Mouse (Mus musculus) T-helper 17 cell (primary cell): ENCODE results near the gene Mybpc3.
"Not testable (repeated sequence)": the region's sequence is repeated elsewhere in the genome, so short reads cannot be mapped to it uniquely, and the experiment has no call there.

Experiments
- in situ Hi-C, 2 experiments: fragments of 300-600 bp; cut with MboI, MseI; formaldehyde crosslinking; loops; 1 replicate in 1 of 2; 2 replicates in 1 of 2; pipeline ENCODE4 v1.15.1; 2025; ENCODE audit warnings: high pct_unique_total_duplicates in 2 of 2

Mybpc3 gene

GRCm38 (mm10) chr2:91087453-91087852 is 30.5 kb upstream of the Mybpc3 start:
- in situ Hi-C loops: no loop called here

GRCm38 (mm10) chr2:91088987-91089386 is 29.0 kb upstream of the Mybpc3 start:
- in situ Hi-C loops: no loop called here

- in situ Hi-C loops: no loop called here
These were observed 27.7 kb upstream of the Mybpc3 start for GRCm38 (mm10) chr2:91090208-91090607.

GRCm38 (mm10) chr2:91090827-91091226 is 27.1 kb upstream of the Mybpc3 start:
- in situ Hi-C loops: no loop called here

- in situ Hi-C loops: loop anchor here in 1 of 2 experiments (5.0 kb wide), 1 partner anchor 59 kb away; the partner anchor contains the start of gene Rapsn
These were observed 21.4 kb upstream of the Mybpc3 start for GRCm38 (mm10) chr2:91096524-91096923.

GRCm38 (mm10) chr2:91097015-91097414 is 20.9 kb upstream of the Mybpc3 start:
- in situ Hi-C loops: loop anchor here in 1 of 2 experiments (5.0 kb wide), 1 partner anchor 60 kb away; the partner anchor contains the start of gene Rapsn

- in situ Hi-C loops: loop anchor here in 1 of 2 experiments (5.0 kb wide), 1 partner anchor 61 kb away; the partner anchor contains the start of gene Rapsn
These were observed 19.8 kb upstream of the Mybpc3 start for GRCm38 (mm10) chr2:91098156-91098555.

- in situ Hi-C loops: loop anchor here in 1 of 2 experiments (10.0 kb wide), 1 partner anchor 66 kb away; the partner anchor contains the start of gene Rapsn
These were observed 16.7 kb upstream of the Mybpc3 start for GRCm38 (mm10) chr2:91101124-91101740.

GRCm38 (mm10) chr2:91108156-91108555 is 9.8 kb upstream of the Mybpc3 start:
- in situ Hi-C loops: loop anchor here in 1 of 2 experiments (10.0 kb wide), 1 partner anchor 73 kb away; the partner anchor contains the start of gene Rapsn

- in situ Hi-C loops: loop anchor here in 1 of 2 experiments (10.0 kb wide), 1 partner anchor 74 kb away; the partner anchor contains the start of gene Rapsn
These were observed 8.7 kb upstream of the Mybpc3 start for GRCm38 (mm10) chr2:91109241-91109640.

GRCm38 (mm10) chr2:91109807-91110385 is 8.0 kb upstream of the Mybpc3 start:
- in situ Hi-C loops: loop anchor here in 1 of 2 experiments (10.0 kb wide), 1 partner anchor 75 kb away; the partner anchor contains the start of gene Rapsn

GRCm38 (mm10) chr2:91110429-91110828 is 7.5 kb upstream of the Mybpc3 start:
- in situ Hi-C loops: no loop called here

- in situ Hi-C loops: not testable (repeated sequence)
These were observed 6.1 kb upstream of the Mybpc3 start for GRCm38 (mm10) chr2:91111832-91112231.

- in situ Hi-C loops: no loop called here
These were observed 5.5 kb upstream of the Mybpc3 start for GRCm38 (mm10) chr2:91112491-91112890.

GRCm38 (mm10) chr2:91113334-91113733 is 4.6 kb upstream of the Mybpc3 start:
- in situ Hi-C loops: no loop called here

GRCm38 (mm10) chr2:91113852-91114251 is 4.1 kb upstream of the Mybpc3 start:
- in situ Hi-C loops: no loop called here

GRCm38 (mm10) chr2:91114781-91115577 is 3.0 kb upstream of the Mybpc3 start:
- in situ Hi-C loops: no loop called here

- in situ Hi-C loops: no loop called here
These were observed 2.4 kb upstream of the Mybpc3 start for GRCm38 (mm10) chr2:91115578-91115970.

- in situ Hi-C loops: no loop called here
These were observed 1.1 kb upstream of the Mybpc3 start for GRCm38 (mm10) chr2:91116842-91117241.

GRCm38 (mm10) chr2:91118647-91119046 is 703 bp downstream of the Mybpc3 start:
- in situ Hi-C loops: no loop called here

- in situ Hi-C loops: no loop called here
These were observed 1.1 kb downstream of the Mybpc3 start for GRCm38 (mm10) chr2:91119061-91119460.

- in situ Hi-C loops: no loop called here
These were observed 1.6 kb downstream of the Mybpc3 start for GRCm38 (mm10) chr2:91119551-91119950.
